Comparison of ENCODE assay signal across 20 mouse cellular contexts in the genomic region with DNA sequence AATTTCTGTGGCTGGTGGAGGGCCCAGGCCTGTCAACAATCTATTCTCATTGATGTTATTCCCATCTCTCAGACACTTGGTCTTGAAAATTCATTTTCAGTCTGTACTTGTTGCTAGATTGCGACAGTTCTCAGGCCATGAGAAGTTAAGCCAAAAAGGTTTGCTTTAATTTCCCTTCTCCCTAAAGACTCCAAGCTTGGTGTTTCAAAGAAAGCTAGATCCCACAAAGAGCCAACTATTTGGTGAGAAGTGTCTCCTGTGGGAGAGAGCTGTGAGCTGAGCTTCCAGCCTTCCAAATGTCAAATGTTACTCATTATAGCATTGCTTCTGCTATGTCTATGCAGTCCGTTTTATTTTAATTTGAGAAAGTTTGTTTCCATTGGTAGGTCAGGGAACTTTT.
A peak's percentile ranks its signal among the peaks of the same experiment; 100 is the strongest.
DNase-seq lines count a peak whose midpoint lies in the region; TF ChIP-seq lines count a peak whose summit lies in the region.
"Had no signal": no experiment of that assay in that cellular context is flagged by ENCODE, and none has a peak within 500 bp of the region (broad histone marks: within the 10 kb centered on the region; RNA-seq: fewer than 3 reads in every experiment).

No protein-coding gene starts in this region.

- no peak overlapping the region for H3K27ac ChIP-seq in liver, adult 2 months (replicated peaks; ENCODE audit: insufficient read depth, low read depth, low read length)
- H3K27ac ChIP-seq: embryonic facial prominence, embryonic 12.5 days; forebrain, embryonic 12.5 days; forebrain, embryonic 15.5 days; hindbrain, embryonic 10.5 days; hindbrain, embryonic 13.5 days had no signal

- no peak overlapping the region for H3K4me3 ChIP-seq in liver, adult 2 months (ENCODE audit: insufficient read depth, low read depth, low read length)
- H3K4me3 ChIP-seq: embryonic facial prominence, embryonic 12.5 days; forebrain, embryonic 12.5 days; forebrain, embryonic 15.5 days; hindbrain, embryonic 10.5 days; hindbrain, embryonic 13.5 days had no signal

- intact Hi-C loops in gastrocnemius, postnatal 36 days (cut with DNase I): no loop called here

- WGBS in liver, adult 2 months: 89% methylated on average over 2 of the region's 2 CpGs

- H3K79me2 ChIP-seq in liver, adult 2 months (ENCODE audit: control insufficient read depth, insufficient read depth, low read length): no peaks in the 10 kb centered on the region

- no peaks in the 10 kb centered on the region for H3K27me3 ChIP-seq in liver, adult 2 months (ENCODE audit: control insufficient read depth, insufficient read depth, low read length)
- H3K27me3 ChIP-seq: embryonic facial prominence, embryonic 12.5 days; forebrain, embryonic 12.5 days; forebrain, embryonic 15.5 days; hindbrain, embryonic 13.5 days had no signal

- H3K36me3 ChIP-seq in liver, adult 2 months (ENCODE audit: control insufficient read depth, insufficient read depth, low read length): no peaks in the 10 kb centered on the region
- H3K36me3 ChIP-seq: embryonic facial prominence, embryonic 12.5 days; forebrain, embryonic 12.5 days; forebrain, embryonic 15.5 days; hindbrain, embryonic 10.5 days; hindbrain, embryonic 13.5 days had no signal

- peak; percentile 11 for DNase-seq in adrenal gland, postnatal 10 days
- no peak for DNase-seq in adrenal gland, adult (ENCODE audit: inconsistent age in 2 of 2, low spot score in 1 of 2)
- DNase-seq in gastrocnemius, postnatal 25 days: peak; percentile 13
- DNase-seq in gastrocnemius, postnatal 36 days: no peak
- DNase-seq in liver, adult 2 months (ENCODE audit: extremely low read depth, low read depth, low spot score): peak; percentile 12
- DNase-seq in liver: no peak
- peak; percentile 42 for DNase-seq in skeletal muscle tissue, adult 2 months (ENCODE audit: low read depth, low spot score)
- no peak for DNase-seq in yolk sac, embryonic 10.5 days (ENCODE audit: low spot score)
- DNase-seq: adrenal gland, adult 2 months; adrenal gland, postnatal 25 days; cerebellum, adult 18-20 months; cerebellum, adult 9-10 months; cerebellum, postnatal 14 days; kidney, adult 18-20 months; kidney, adult 9 months had no signal

- no peak overlapping the region for H3K9ac ChIP-seq in liver, adult 2 months (ENCODE audit: low read depth, low read length)
- H3K9ac ChIP-seq: embryonic facial prominence, embryonic 12.5 days; forebrain, embryonic 12.5 days; forebrain, embryonic 15.5 days; hindbrain, embryonic 13.5 days had no signal

- TF ChIP-seq POLR2A in liver, adult 2 months (IDR thresholded peaks at IDR 0.05; ENCODE audit: extremely low read depth, insufficient read depth, low read length): no peak

- TF ChIP-seq CTCF in liver, adult 2 months (IDR thresholded peaks at IDR 0.05; ENCODE audit: low read depth, low read length): no peak

- no peaks in the 10 kb centered on the region for H3K4me1 ChIP-seq in liver, adult 2 months (ENCODE audit: control insufficient read depth, insufficient read depth, low read length)
- H3K4me1 ChIP-seq: embryonic facial prominence, embryonic 12.5 days; forebrain, embryonic 12.5 days; forebrain, embryonic 15.5 days; hindbrain, embryonic 10.5 days; hindbrain, embryonic 13.5 days had no signal

Comparison
In these comparisons a context has a peak if more than half of its experiments do, and no peak if none do; other contexts are left out.
1. DNase-seq: peak in adrenal gland, postnatal 10 days (single experiment), gastrocnemius, postnatal 25 days (single experiment), liver, adult 2 months (single experiment) and skeletal muscle tissue, adult 2 months (single experiment); none in adrenal gland, adult (0 of 2), gastrocnemius, postnatal 36 days (0 of 2), liver (single experiment) and yolk sac, embryonic 10.5 days (single experiment).